Mouse (Mus musculus): Measurements from ENCODE around the gene Tshz3.

GRCm38 (mm10) chr7:36714323-36714722, 16.4 kb downstream of the Tshz3 start:
- no peak for TF ChIP-seq GATA1 (IDR thresholded peaks at IDR 0.05; ENCODE audit: low read length)
- TF ChIP-seq TAL1 (IDR thresholded peaks at IDR 0.05; ENCODE audit: low read length) = no peak

All from erythroblast, embryonic 14.5 days (primary cell).